In the genomic region with DNA sequence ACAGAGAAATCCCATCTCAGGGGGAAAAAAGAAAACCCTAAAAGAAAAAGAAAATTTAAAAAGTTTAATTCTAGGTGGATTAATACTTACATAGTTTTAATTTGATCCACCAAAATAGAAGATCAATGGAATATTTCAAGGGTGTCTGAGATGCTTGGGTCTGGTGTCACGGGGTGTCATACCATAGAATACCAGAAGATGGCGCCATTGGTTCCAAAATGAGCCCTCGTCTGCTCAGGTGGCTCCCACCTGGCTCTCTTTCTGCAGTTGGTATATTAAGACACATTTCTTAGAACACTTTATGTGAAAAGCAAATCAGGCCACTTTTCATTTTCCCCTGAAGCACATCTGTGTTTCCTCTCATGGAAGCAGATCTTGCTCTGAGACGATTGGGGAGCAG, we compare ENCODE assay signal across 8 mouse cellular contexts. TPM values are rescaled to one million over a fixed set of nuclear protein-coding genes. Genes with fewer than 3 reads are reported as not detected.
DNase-seq lines count a peak whose midpoint lies in the region; ATAC-seq and TF ChIP-seq lines count a peak whose summit lies in the region.

No protein-coding gene starts in this region.

- H3K4me1 ChIP-seq in forebrain, embryonic 11.5 days (replicated peaks; ENCODE audit: control insufficient read depth, insufficient read depth, low read length), result peaks cover 2% of the 10 kb centered on the region; the same call in 1 of the 2 replicates
- peaks cover 4% of the 10 kb centered on the region; the same call in 1 of the 2 replicates for H3K4me1 ChIP-seq in forebrain, embryonic 12.5 days
- no peaks in the 10 kb centered on the region for H3K4me1 ChIP-seq in thymus, adult 2 months (replicated peaks; ENCODE audit: control insufficient read depth, insufficient read depth, low read length)

- H3K9me3 ChIP-seq in forebrain, embryonic 11.5 days (ENCODE audit: control insufficient read depth, low read length), result no peaks in the 10 kb centered on the region; the same call in 1 of the 2 replicates
- H3K9me3 ChIP-seq in forebrain, embryonic 12.5 days, result 0 out of 2 replicates have a peak, but pooled peaks cover 5% of the 10 kb centered on the region

- H3K27me3 ChIP-seq in forebrain, embryonic 11.5 days (ENCODE audit: control insufficient read depth, insufficient read depth, low read length), result no peaks in the 10 kb centered on the region
- no peaks in the 10 kb centered on the region for H3K27me3 ChIP-seq in forebrain, embryonic 12.5 days
- no peaks in the 10 kb centered on the region for H3K27me3 ChIP-seq in thymus, adult 2 months (ENCODE audit: control insufficient read depth, insufficient read depth, low read length)
- no peaks in the 10 kb centered on the region for H3K27me3 ChIP-seq in splenic B cell, adult 2 months (ENCODE audit: control insufficient read depth, insufficient read depth, low read length, poor library complexity, severe bottlenecking)

- no peak for TF ChIP-seq POLR2A in thymus, adult 2 months (IDR thresholded peaks at IDR 0.05; ENCODE audit: control insufficient read depth, extremely low read depth, insufficient read depth, low read length, poor library complexity)

- no peaks in the 10 kb centered on the region for H3K36me3 ChIP-seq in forebrain, embryonic 11.5 days (ENCODE audit: control insufficient read depth, insufficient read depth, low read length)
- H3K36me3 ChIP-seq in forebrain, embryonic 12.5 days (replicated peaks), result no peaks in the 10 kb centered on the region
- H3K36me3 ChIP-seq in thymus, adult 2 months (ENCODE audit: control insufficient read depth, insufficient read depth, low read length), result no peaks in the 10 kb centered on the region
- no peaks in the 10 kb centered on the region for H3K36me3 ChIP-seq in splenic B cell, adult 2 months (ENCODE audit: control insufficient read depth, insufficient read depth, low read length, poor library complexity, severe bottlenecking)

- ATAC-seq in forebrain, embryonic 11.5 days (replicated peaks; ENCODE audit: low FRiP score), result no peak
- no peak for ATAC-seq in forebrain, embryonic 12.5 days (ENCODE audit: low FRiP score)
- ATAC-seq in megakaryocyte, adult 5-6 weeks (ENCODE audit: poor library complexity, severe bottlenecking), result peak; percentile 76

- no peak overlapping the region for H3K4me2 ChIP-seq in forebrain, embryonic 11.5 days (ENCODE audit: low read depth, low read length, severe bottlenecking)
- no peak overlapping the region for H3K4me2 ChIP-seq in forebrain, embryonic 12.5 days

- DNase-seq in forebrain, embryonic 11.5 days (ENCODE audit: low spot score), result peak; percentile 79
- peak; percentile 55 for DNase-seq in thymus, adult 2 months
- no peak for DNase-seq in thymus, adult 18-20 months
- peak; percentile 56 for DNase-seq in embryo, embryonic 11 days
- peak; percentile 46 to 80 for DNase-seq in kidney, postnatal 36 days
- peak; percentile 73 for DNase-seq in splenic B cell, adult 2 months (ENCODE audit: low read depth, low spot score)

- WGBS in forebrain, embryonic 11.5 days, result 20% methylated on average over 4 of the region's 4 CpGs
- 16% methylated on average over 4 of the region's 4 CpGs for WGBS in forebrain, embryonic 12.5 days
- WGBS in thymus, adult 2 months, result 5% methylated on average over 4 of the region's 4 CpGs

- H3K27ac ChIP-seq in forebrain, embryonic 11.5 days (ENCODE audit: low read depth, low read length), result no peak overlapping the region
- H3K27ac ChIP-seq in forebrain, embryonic 12.5 days, result no peak overlapping the region
- H3K27ac ChIP-seq in thymus, adult 2 months (ENCODE audit: control insufficient read depth, insufficient read depth, low read length), result no peak overlapping the region

- no peak overlapping the region for H3K4me3 ChIP-seq in forebrain, embryonic 11.5 days (ENCODE audit: low read depth, low read length)
- H3K4me3 ChIP-seq in forebrain, embryonic 12.5 days (replicated peaks), result no peak overlapping the region
- no peak overlapping the region for H3K4me3 ChIP-seq in thymus, adult 2 months (ENCODE audit: control insufficient read depth, insufficient read depth, low read length)

- no peak for TF ChIP-seq CTCF in thymus, adult 2 months (IDR thresholded peaks at IDR 0.05; ENCODE audit: borderline replicate concordance, control insufficient read depth, extremely low read depth, insufficient read depth, low read length, poor library complexity)

- no peak overlapping the region for H3K9ac ChIP-seq in forebrain, embryonic 11.5 days (ENCODE audit: low read length)
- no peak overlapping the region for H3K9ac ChIP-seq in forebrain, embryonic 12.5 days

RNA-seq across cellular contexts. Expression of a gene that starts 18.4 kb away (rescaled TPM):
- 188 and 196 TPM in 2 replicates for polyA plus RNA-seq in forebrain, embryonic 11.5 days (2014; fragmentation: Nextera tagmentation; extraction: Ambion mirVana)
- polyA plus RNA-seq in forebrain, embryonic 12.5 days (2016; fragmentation: Nextera tagmentation; extraction: Ambion mirVana), result 158 and 173 TPM in 2 replicates
- 66.6 and 68.4 TPM in 2 replicates for polyA plus RNA-seq in thymus, adult 2 months (2012; rRNA removed)
- total RNA-seq in megakaryocyte, adult 5-6 weeks (2015), result 24.8 and 35.1 TPM in 2 replicates
- 10.0 and 10.7 TPM in 2 replicates for total RNA-seq in megakaryocyte, adult 5-6 weeks (2017)

RNA-seq across cellular contexts. Expression of a gene that starts 41.3 kb away (rescaled TPM):
- 0.20 and 0.28 TPM in 2 replicates for polyA plus RNA-seq in forebrain, embryonic 11.5 days (2014; fragmentation: Nextera tagmentation; extraction: Ambion mirVana)
- 0.13 and 0.14 TPM in 2 replicates for polyA plus RNA-seq in forebrain, embryonic 12.5 days (2016; fragmentation: Nextera tagmentation; extraction: Ambion mirVana)
- 16.4 and 20.1 TPM in 2 replicates for polyA plus RNA-seq in thymus, adult 2 months (2012; rRNA removed)
- 14.1 and 17.8 TPM in 2 replicates for total RNA-seq in megakaryocyte, adult 5-6 weeks (2015)
- 26.9 and 28.4 TPM in 2 replicates for total RNA-seq in megakaryocyte, adult 5-6 weeks (2017)

Comparison
In these comparisons a context has a peak if more than half of its experiments do, and no peak if none do; other contexts are left out.
1. DNase-seq: peak in forebrain, embryonic 11.5 days (single experiment), thymus, adult 2 months (single experiment), embryo, embryonic 11 days (single experiment), kidney, postnatal 36 days (2 of 2) and splenic B cell, adult 2 months (single experiment); none in thymus, adult 18-20 months (0 of 2).
2. RNA of a gene that starts 41.3 kb away (polyA plus RNA-seq): 16.4 to 20.1 TPM in thymus, adult 2 months; 0.20 to 0.28 TPM in forebrain, embryonic 11.5 days and 0.13 to 0.14 TPM in forebrain, embryonic 12.5 days; every median in the first group is over 10 times any median in the second.